Mouse (Mus musculus) gastrocnemius, adult 18-20 months (tissue): ENCODE measurements at regions not wholly inside any gene's neighbourhood (a gene's known extent, or its start where the extent isn't known, plus 50 kb on each side); places are given as distances from the start of the nearest gene placed in this dataset.

Source experiments
- DNase-seq: peaks from one replicate; pipeline ENCODE4 v3.0.0; 2021; ENCODE audit warnings: low spot score

DNA sequence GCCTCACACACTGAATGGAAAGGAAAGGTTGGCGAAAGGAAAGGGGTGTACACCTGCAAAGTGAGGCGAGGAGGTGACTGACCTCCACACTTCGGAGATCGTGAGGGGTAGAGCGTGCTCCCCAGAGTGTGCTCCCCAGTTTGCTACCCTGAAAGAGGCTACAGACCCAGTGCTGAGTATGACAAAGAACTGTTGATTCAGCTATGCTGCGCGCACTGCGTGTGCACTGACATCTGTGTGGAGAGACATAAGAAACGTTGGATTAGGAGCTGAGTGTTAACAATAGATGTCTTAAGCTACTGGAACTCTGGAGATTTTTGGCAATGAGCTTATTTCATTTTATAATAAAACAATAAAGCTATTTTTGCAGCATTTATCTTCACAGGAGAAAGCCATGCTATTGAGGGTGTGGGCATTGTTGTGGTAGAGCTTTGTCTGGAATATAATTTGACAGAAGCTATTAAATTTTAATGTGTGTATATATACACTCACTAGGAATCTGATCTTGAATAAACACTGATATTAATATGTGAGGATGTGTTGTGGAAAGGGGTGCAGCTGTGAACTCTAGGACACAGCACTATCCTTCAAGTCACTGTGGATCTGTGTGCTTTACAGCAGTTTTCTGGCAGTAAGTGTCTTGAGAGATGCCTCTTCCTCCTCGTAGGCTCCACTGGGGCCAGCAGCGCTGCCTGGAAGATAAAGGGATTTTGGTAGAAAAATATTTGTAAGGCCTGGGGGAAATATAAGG is 271.2 kb upstream of the Zfp637 start:
- no peak for DNase-seq

- DNase-seq, result no peak
These were observed 270.6 kb upstream of the Zfp637 start for GRCm38 (mm10) chr6:117570346-117570745.

DNA sequence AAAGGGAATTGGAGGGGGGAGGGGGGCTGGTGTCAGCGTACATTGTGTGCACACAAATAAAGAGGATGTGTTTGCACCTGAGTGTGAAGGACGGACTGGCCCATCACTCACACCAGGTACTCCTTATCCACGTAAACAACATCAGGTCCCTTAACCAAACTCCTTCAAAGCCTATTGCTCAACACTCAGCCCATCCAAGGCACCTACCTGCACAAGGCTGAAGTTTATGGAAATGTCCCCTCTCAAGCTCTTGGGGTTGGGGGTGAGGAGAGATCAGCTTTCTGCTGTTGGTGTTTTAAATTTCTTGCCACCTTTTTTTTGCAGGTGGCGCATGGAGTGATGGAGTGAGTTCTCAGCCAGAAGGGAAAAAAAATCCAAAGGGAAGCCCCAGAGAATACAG is 270.2 kb upstream of the Zfp637 start:
- DNase-seq, result no peak

DNA sequence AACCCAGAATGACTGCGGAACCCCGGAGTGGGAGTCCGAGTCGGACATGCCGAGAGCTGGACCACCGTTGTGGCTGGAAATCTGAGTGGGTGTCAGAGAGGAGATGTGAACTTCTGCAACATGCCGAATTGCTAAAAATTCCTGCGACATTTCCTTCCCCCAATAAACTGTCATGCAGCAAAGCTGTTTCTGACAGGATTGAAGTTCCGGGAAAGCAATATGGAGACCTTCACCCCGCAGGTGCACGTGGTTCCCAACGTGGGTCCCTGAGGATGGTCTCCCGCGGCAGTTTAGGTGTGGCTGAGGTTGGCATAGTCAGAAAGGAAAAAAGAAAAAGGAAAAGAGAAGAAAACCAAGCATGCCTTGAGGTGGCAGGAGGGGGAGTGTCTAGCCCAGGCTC is 269.0 kb upstream of the Zfp637 start:
- no peak for DNase-seq

DNA sequence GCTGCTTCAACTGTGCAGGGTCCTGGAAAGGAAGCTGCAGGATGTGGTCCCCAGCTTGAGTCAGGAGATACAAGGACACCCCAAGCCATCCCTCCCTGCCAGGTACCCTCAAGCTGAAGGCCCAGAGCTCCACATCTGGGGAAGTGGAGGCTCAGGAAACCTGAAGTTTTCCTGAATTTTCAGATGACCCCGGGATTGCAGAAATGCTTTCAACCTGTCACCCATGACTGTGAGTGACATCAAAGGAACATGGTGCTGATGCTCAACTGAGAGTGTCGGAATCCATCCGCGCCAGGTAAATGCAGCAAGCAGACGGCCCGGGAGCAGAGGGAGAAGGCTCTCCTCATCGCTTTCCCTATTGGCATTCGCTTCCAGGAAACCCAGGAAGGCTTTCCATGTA is 267.6 kb upstream of the Zfp637 start:
- DNase-seq, result no peak

GRCm38 (mm10) chr6:117574146-117574545 is 266.8 kb upstream of the Zfp637 start:
- DNase-seq, result no peak

- no peak for DNase-seq
These were observed 265.9 kb upstream of the Zfp637 start for GRCm38 (mm10) chr6:117575057-117575456.

DNA sequence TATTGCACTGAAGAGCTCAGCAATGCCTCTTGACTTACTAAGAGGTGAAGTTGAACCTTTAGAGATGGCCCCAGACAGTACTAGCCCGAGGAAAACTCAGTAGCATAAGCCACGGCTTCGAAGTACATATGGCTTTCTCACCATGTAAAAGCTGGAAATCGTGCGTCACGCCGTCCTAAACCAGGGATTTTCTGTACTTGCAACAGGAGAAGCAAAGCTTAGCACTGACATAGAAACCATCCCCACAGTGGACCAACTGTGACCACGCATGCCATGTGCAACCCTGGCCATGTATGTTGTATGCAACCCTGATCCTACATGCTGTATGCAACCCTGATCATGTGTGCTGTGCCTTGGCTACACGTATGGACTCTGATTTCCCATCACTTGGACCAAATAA is 265.0 kb upstream of the Zfp637 start:
- DNase-seq, result no peak

- no peak for DNase-seq
These were observed 263.1 kb upstream of the Zfp637 start for GRCm38 (mm10) chr6:117577539-117578521.

DNA sequence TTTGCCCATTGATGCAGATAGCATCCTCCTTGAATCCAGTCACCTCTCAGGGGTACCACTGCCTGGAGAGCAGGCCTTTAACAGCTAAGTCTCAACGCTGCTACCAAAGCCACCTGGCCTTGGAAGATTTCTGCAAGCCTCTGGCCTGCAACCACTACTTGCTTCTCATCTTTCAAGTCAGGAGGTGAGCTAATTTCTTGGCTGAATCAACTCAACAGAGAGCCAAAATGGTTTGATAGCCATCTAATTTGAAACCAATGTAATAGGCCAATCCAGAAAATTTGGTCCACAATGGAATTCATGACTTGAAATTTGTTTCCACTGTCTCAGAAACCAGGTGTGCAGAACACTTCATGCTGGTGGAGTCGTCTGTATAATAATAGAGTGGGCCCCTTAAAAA is 260.0 kb upstream of the Zfp637 start:
- DNase-seq, result peak; percentile 56

GRCm38 (mm10) chr6:117583121-117583520 is 257.9 kb upstream of the Zfp637 start:
- DNase-seq, result peak; percentile 79

DNA sequence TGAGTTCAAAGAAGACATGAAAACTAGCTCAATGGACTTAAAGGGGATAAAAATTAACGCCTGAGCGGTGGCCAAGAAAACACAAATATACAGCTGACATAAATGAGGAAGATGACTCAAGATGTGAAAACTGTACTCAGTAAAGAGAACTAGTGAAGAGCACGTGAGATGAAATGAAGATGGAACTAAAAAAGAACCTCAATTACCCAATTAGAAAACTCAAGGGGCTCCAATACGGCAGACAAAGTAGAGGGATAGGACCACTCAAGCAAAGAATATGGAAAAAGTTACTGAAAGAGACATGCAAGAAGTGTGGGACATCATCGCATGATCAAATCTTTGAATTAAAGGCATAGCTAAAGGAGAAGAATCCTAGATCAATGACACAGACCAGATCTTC is 256.4 kb upstream of the Zfp637 start:
- DNase-seq, result no peak

DNA sequence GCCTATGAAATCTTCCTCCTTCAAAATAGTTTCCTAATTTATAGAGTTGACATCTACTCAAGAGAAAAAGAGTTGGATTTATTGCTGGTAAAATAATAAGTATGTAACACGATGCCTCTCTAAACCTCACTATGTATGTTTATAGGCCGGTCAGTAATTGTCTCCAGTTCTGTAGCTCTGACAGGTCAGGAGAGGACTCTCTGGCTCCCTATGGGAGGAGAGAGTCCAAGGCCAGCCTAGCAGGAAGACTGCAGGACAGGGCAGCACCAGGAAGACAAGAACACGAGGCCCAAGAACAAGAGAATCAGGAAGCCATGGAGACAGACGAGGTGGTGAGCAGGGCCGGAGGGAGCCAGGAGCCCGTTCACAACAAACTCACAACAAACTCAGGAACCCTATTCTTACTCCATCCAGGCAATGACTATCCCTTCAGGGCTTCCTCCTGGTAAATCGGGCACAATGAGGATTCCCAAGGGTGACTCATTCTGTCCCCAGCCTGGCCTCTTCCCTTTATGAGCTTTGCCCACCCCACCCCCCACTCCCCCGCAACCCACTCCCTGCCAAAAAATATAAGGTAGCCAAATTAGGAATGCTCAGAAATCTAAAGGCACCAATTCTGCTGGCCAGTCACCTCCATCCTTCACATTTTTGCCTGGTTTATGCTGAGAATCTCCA is 244.7 kb upstream of the Zfp637 start:
- no peak for DNase-seq

GRCm38 (mm10) chr6:117604834-117605233 is 236.1 kb upstream of the Zfp637 start:
- DNase-seq, result no peak

- no peak for DNase-seq
These were observed 235.3 kb upstream of the Zfp637 start for GRCm38 (mm10) chr6:117605685-117606084.

DNA sequence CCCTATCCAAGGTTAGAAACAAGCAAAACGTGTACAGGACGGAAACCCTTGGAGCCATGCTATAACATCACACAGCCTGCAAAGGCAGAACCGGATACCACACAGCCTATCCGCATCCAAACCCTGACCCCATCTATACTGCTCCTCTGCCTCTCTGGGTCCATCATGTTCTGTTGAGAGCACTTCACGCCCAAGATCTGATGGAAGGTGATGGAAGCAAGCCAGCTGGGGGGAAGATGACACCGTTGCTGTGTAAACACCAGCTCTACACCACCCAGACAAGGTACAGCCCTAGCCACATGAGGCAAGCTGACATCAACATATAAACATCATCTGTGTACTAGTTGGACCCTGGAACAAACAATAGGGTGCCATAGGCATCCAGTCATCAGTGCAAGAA is 234.8 kb upstream of the Zfp637 start:
- DNase-seq, result no peak

DNA sequence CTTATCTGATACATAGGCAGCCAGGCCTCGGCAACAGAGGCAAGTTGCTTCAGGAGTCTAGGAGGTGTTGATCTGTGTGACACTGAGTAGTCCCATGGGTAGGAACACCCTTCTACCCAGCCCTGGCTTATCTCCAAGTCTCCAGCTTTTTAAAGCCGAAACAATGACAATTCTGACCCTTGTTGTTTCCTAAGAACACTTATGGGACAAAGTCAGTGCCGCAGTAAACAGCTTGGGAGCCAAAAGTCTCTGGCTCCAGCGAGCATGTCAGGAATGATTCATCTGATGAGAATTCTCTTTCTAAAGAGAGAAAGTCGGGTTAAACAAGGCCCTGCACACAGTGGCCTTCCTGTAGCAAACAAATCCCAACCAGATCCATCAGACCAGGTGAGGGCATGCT is 234.0 kb upstream of the Zfp637 start:
- DNase-seq, result peak; percentile 64

DNA sequence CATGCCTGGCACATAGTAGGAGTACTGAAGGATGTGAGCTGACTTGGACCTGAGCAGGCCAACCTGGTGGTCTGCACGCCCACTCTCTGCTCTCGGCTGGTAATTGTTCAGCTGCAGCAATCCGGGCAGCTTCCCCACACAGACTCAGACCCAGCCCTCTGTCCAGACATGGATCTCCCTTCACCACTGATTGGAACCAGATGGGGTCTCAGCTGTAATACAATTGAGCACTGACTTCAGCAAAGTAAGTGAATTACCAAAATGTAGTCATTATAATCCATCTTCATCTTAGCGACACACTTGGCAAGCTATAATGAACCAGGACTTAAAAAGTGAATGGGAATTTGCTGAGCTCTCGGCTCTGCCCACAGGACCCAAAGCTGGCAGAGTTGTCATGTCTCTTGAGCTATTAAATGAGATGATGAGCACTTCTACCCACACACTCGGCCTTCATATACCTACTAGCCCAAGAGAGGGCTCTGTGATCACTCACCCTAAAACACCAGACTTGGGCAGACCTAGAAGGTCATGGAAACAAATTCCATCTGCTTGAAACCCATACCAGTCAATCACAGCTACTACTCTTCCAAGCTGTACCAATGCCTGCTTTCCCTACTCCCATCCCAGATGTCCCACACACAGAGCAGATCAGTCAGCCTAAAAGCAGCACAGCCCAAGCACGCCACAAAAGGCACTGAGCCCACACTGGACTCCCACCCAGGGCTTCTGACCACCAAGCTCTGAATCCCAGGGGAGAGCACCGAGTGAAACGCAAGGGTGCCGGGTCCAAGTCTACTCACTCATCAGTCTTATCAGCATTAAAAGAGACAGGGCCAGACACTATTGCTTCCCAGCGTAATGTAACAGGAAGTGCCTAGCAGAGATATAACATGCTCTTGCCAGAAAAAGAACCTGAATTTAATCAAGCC is 231.2 kb upstream of the Zfp637 start:
- peak; percentile 28 for DNase-seq

- no peak for DNase-seq
These were observed 229.7 kb upstream of the Zfp637 start for GRCm38 (mm10) chr6:117611281-117611680.

DNA sequence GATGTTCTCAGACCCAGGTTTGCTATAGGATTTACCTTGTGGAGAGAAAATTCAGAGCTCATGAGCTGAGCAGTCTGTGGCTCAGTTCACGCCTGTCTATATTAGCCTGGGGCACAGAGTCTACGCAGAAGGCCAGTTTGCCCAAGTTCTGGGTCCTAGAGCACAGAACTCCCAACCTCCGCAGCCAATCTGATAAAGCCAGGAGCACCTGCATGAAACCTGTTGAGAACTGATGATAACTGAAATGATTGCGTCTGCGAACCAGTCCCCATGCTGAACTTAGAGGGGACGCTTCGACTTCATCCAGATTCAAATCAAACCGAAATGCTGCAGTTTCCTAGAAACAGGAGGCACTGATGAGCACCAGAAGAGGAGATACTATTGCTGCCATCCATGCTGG is 229.0 kb upstream of the Zfp637 start:
- DNase-seq, result no peak

DNA sequence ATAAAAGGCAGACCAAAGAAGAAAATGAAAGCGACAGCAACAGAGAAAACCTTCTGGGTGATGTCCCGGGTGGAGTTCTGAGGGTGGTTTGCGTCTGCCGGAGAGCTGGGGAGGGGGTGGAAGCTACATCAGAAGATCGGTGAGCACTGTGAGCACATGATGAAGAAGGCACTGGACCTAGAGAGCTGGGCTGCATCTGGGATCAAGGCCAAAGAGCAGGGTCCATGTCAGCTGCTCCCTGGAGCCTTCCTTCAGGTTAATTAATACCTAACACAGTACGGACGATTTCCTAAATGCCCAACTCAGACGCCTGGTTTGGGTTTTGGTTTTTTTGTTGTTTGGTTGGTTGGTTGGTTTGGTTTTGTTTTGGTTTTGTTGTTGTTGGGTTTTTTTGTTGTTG is 228.6 kb upstream of the Zfp637 start:
- DNase-seq, result no peak
